Comparison of ENCODE assay signal across 22 mouse cellular contexts in the genomic region with DNA sequence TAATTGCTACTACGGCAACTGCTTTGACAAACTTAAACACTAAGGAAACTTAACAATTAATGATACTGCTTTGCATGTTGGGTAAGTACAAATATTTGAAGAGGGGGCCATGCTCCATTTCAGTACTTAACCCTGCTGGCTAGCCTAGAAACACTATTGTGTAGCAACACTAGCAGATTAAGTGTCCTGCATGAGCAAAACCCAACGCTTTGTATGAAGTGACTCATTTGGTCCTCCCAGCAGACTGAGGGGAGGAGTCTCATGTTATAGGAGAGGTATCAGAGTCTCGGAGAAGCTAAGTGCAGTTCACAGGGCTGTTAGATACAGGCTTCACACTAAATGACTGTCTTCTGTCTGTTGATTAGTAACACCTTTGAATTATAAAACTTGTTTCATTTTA. TPM values are rescaled to one million over a fixed set of nuclear protein-coding genes. Genes with fewer than 3 reads are reported as not detected.
A peak's percentile ranks its signal among the peaks of the same experiment; 100 is the strongest.
DNase-seq lines count a peak whose midpoint lies in the region; ATAC-seq and TF ChIP-seq lines count a peak whose summit lies in the region.
"Had no signal": no experiment of that assay in that cellular context is flagged by ENCODE, and none has a peak within 500 bp of the region (broad histone marks: within the 10 kb centered on the region; RNA-seq: fewer than 3 reads in every experiment).

No protein-coding gene starts in this region.

- H3K4me2 ChIP-seq in lung, postnatal 0 days (replicated peaks; ENCODE audit: low read depth, low read length), result no peak overlapping the region
- H3K4me2 ChIP-seq in stomach, embryonic 16.5 days (ENCODE audit: low read depth, low read length), result no peak overlapping the region
- H3K4me2 ChIP-seq: embryonic facial prominence, embryonic 13.5 days; liver, embryonic 15.5 days had no signal

- TF ChIP-seq CTCF in lung, postnatal 0 days (IDR thresholded peaks at IDR 0.05), result no peak
- no peak for TF ChIP-seq CTCF in G1E (IDR thresholded peaks at IDR 0.05; ENCODE audit: low read depth, low read length)

- no peak for TF ChIP-seq EP300 in lung, postnatal 0 days (IDR thresholded peaks at IDR 0.05)

- H3K27ac ChIP-seq in lung, postnatal 0 days (ENCODE audit: low read length), result no peak overlapping the region
- no peak overlapping the region for H3K27ac ChIP-seq in stomach, embryonic 16.5 days (ENCODE audit: low read length)
- H3K27ac ChIP-seq: embryonic facial prominence, embryonic 13.5 days; heart, embryonic 10.5 days; liver, embryonic 15.5 days had no signal

- DNase-seq in lung, postnatal 0 days (ENCODE audit: low spot score), result peak; percentile 83
- no peak for DNase-seq in lung, postnatal 36 days
- no peak for DNase-seq in G1E (ENCODE audit: low spot score)
- no peak for DNase-seq in thymus, postnatal 10 days (ENCODE audit: low spot score in 2 of 2)
- no peak for DNase-seq in cerebellum, postnatal 4 days (ENCODE audit: low spot score in 2 of 2)
- DNase-seq in left cerebral cortex, postnatal 4 days, result no peak
- DNase-seq: adrenal gland, postnatal 14 days; cerebellum, adult 11 months; cerebellum, postnatal 10 days; gastrocnemius, postnatal 36 days; kidney, adult 11 months; layer of hippocampus, postnatal 36 days; right cerebral cortex, postnatal 4 days; thymus, postnatal 36 days had no signal

- H3K4me3 ChIP-seq in lung, postnatal 0 days (ENCODE audit: low read depth, low read length), result no peak overlapping the region
- no peak overlapping the region for H3K4me3 ChIP-seq in G1E (ENCODE audit: low read depth, low read length)
- no peak overlapping the region for H3K4me3 ChIP-seq in stomach, embryonic 16.5 days (replicated peaks; ENCODE audit: low read length)
- H3K4me3 ChIP-seq: embryonic facial prominence, embryonic 13.5 days; heart, embryonic 10.5 days; liver, embryonic 15.5 days; megakaryocyte, embryonic 14.5 days had no signal

- H3K36me3 ChIP-seq in lung, postnatal 0 days (ENCODE audit: insufficient read depth, low read length), result no peaks in the 10 kb centered on the region
- peaks cover 22% of the 10 kb centered on the region for H3K36me3 ChIP-seq in G1E (replicated peaks)
- no peaks in the 10 kb centered on the region for H3K36me3 ChIP-seq in stomach, embryonic 16.5 days (ENCODE audit: control insufficient read depth, insufficient read depth, low read length)
- H3K36me3 ChIP-seq: embryonic facial prominence, embryonic 13.5 days; heart, embryonic 10.5 days; liver, embryonic 15.5 days had no signal

- H3K9ac ChIP-seq in lung, postnatal 0 days (replicated peaks; ENCODE audit: low read depth), result no peak overlapping the region
- H3K9ac ChIP-seq in stomach, embryonic 16.5 days (ENCODE audit: low read length), result no peak overlapping the region
- H3K9ac ChIP-seq: embryonic facial prominence, embryonic 13.5 days; liver, embryonic 15.5 days had no signal

- WGBS in lung, postnatal 0 days, result 55% methylated on average over 3 of the region's 3 CpGs
- 47% methylated on average over 3 of the region's 3 CpGs for WGBS in stomach, embryonic 16.5 days

- H3K9me3 ChIP-seq in lung, postnatal 0 days (ENCODE audit: low read length), result no peaks in the 10 kb centered on the region
- H3K9me3 ChIP-seq in G1E (replicated peaks), result no peaks in the 10 kb centered on the region
- H3K9me3 ChIP-seq in stomach, embryonic 16.5 days (replicated peaks; ENCODE audit: control insufficient read depth, low read length), result no peaks in the 10 kb centered on the region
- H3K9me3 ChIP-seq: embryonic facial prominence, embryonic 13.5 days; heart, embryonic 10.5 days; liver, embryonic 15.5 days; megakaryocyte, embryonic 14.5 days had no signal

- H3K4me1 ChIP-seq in lung, postnatal 0 days (ENCODE audit: insufficient read depth, low read depth, low read length), result no peaks in the 10 kb centered on the region
- peaks cover 27% of the 10 kb centered on the region for H3K4me1 ChIP-seq in G1E (ENCODE audit: insufficient read depth, low read depth, low read length)
- H3K4me1 ChIP-seq in stomach, embryonic 16.5 days (ENCODE audit: control insufficient read depth, insufficient read depth, low read length), result peaks cover 5% of the 10 kb centered on the region; the same call in 1 of the 2 replicates

- ATAC-seq in lung, postnatal 0 days, result peak; percentile 92
- peak; percentile 37; the same call in 1 of the 2 replicates for ATAC-seq in G1E (ENCODE audit: extremely low read depth, insufficient number of reproducible peaks, low FRiP score, poor library complexity, severe bottlenecking)
- peak; percentile 65 for ATAC-seq in inflammation-experienced regulatory T-cells, adult 6 months
- peak; percentile 85 for ATAC-seq in stomach, embryonic 16.5 days (ENCODE audit: insufficient read depth, low FRiP score)
- ATAC-seq: forebrain, embryonic 14.5 days; midbrain, embryonic 16.5 days had no signal

- intact Hi-C loops in left cerebral cortex, postnatal 4 days (cut with DNase I), result no loop called here

- no peaks in the 10 kb centered on the region for H3K27me3 ChIP-seq in lung, postnatal 0 days (replicated peaks; ENCODE audit: insufficient read depth, low read length)
- H3K27me3 ChIP-seq in G1E (ENCODE audit: insufficient read depth, low read length), result no peaks in the 10 kb centered on the region
- H3K27me3 ChIP-seq in stomach, embryonic 16.5 days (ENCODE audit: control insufficient read depth, insufficient read depth, low read length), result no peaks in the 10 kb centered on the region
- H3K27me3 ChIP-seq: embryonic facial prominence, embryonic 13.5 days; liver, embryonic 15.5 days; megakaryocyte, embryonic 14.5 days had no signal

RNA-seq across cellular contexts. Expression of gene Stim2, which starts 26.3 kb away (rescaled TPM):
- 20.3 and 22.7 TPM in 2 replicates for polyA plus RNA-seq in lung, postnatal 0 days (2015; fragmentation: Nextera tagmentation; extraction: Ambion mirVana)
- total RNA-seq in G1E (2014; fragmentation: Nextera tagmentation), result 12.0 and 16.0 TPM in 2 replicates
- 22.9 and 24.7 TPM in 2 replicates for total RNA-seq in G1E (2017)
- polyA plus RNA-seq in G1E (2012), result 6.1 and 11.2 TPM in 2 replicates
- 10 to 100 TPM; 17.0 to 31.7 (median 27.5) TPM for polyA plus RNA-seq in inflammation-experienced regulatory T-cells, adult 6 months (2017; shearing (Covaris generic))
- polyA plus RNA-seq in stomach, embryonic 16.5 days (2015; fragmentation: Nextera tagmentation; extraction: Ambion mirVana), result 13.1 and 15.9 TPM in 2 replicates
- 10 to 100 TPM; 48.5 to 50.2 TPM for total RNA-seq in left cerebral cortex, postnatal 4 days (2021)

Comparison
In these comparisons a context has a peak if more than half of its experiments do, and no peak if none do; other contexts are left out.
1. ATAC-seq: peak in every context shown above with its lines; median percentile 92 in lung, postnatal 0 days; 85 in stomach, embryonic 16.5 days; 65 in inflammation-experienced regulatory T-cells, adult 6 months; 37 in G1E.